Mouse (Mus musculus) brain, embryonic 14.5 days (tissue): ENCODE measurements at regions not wholly inside any gene's neighbourhood (a gene's known extent, or its start where the extent isn't known, plus 50 kb on each side); places are given as distances from the start of the nearest gene placed in this dataset.

Experiments
- CTCF ChIP-seq: fragments of 200-500 bp; IDR thresholded peaks from 2 replicates; pipeline ENCODE4 v1.5.1; 2012; ENCODE audit warnings: inconsistent platforms, mild to moderate bottlenecking, moderate library complexity, borderline replicate concordance; ENCODE audit not compliant: insufficient read depth, insufficient read length; ENCODE audit errors: extremely low read depth
- POLR2A ChIP-seq: fragments of 200-500 bp; IDR thresholded peaks from 2 replicates; pipeline ENCODE4 v1.6.1; 2012; ENCODE audit warnings: mild to moderate bottlenecking, inconsistent platforms, borderline replicate concordance; ENCODE audit not compliant: poor library complexity, insufficient read depth, insufficient read length, severe bottlenecking; ENCODE audit errors: extremely low read depth

DNA sequence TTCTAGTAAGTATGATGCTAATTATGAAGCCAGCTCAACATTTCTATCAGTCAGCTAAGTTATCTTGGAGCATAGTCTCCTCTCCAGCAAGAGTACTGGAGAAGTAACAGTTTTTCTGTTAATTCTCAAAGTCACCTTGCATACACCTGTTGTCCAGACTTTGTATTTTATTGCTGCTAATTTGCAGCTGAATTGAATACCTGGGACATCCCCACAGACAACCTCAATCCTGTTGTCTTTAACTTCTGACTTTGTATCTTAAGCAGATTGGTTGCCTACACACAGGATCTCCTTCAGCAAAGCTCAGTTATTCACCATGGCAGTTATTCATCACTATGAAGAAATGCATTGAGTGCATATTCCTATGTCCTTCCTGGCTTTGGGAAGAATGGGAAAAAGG is 251.7 kb upstream of the Gje1 start:
- no peak for TF ChIP-seq POLR2A
- TF ChIP-seq CTCF = no peak
